Mouse (Mus musculus) hematopoietic stem cell, adult 5-6 weeks (primary cell): ENCODE data around the gene Cnpy4. TPM values are rescaled to one million over a fixed set of nuclear protein-coding genes. Genes with fewer than 3 reads are reported as not detected.

Experiments used
- ATAC-seq, 2 experiments: fragments of 125-278 bp in 1 of 2; replicated peaks in 1 of 2; 2 replicates each; pipeline ENCODE4 v1.8.0; 2016 to 2017; ENCODE audit warnings: inconsistent platforms in 2 of 2, mild to moderate bottlenecking in 2 of 2, moderate number of reproducible peaks in 2 of 2, low read depth in 1 of 2, moderate TSS enrichment in 1 of 2; ENCODE audit not compliant: low FRiP score in 2 of 2, poor library complexity in 2 of 2, severe bottlenecking in 2 of 2, insufficient read depth in 1 of 2, low TSS enrichment in 1 of 2
- total RNA-seq: library from RNA; stranded (forward); fragments of 172-1452, 232-1000 nt; gene quantifications from 2 replicates; pipeline ENCODE4 v1.2.3, GENCODE M21; 2017

Cnpy4 gene
- 46.3 and 53.8 TPM in 2 replicates for total RNA-seq

DNA sequence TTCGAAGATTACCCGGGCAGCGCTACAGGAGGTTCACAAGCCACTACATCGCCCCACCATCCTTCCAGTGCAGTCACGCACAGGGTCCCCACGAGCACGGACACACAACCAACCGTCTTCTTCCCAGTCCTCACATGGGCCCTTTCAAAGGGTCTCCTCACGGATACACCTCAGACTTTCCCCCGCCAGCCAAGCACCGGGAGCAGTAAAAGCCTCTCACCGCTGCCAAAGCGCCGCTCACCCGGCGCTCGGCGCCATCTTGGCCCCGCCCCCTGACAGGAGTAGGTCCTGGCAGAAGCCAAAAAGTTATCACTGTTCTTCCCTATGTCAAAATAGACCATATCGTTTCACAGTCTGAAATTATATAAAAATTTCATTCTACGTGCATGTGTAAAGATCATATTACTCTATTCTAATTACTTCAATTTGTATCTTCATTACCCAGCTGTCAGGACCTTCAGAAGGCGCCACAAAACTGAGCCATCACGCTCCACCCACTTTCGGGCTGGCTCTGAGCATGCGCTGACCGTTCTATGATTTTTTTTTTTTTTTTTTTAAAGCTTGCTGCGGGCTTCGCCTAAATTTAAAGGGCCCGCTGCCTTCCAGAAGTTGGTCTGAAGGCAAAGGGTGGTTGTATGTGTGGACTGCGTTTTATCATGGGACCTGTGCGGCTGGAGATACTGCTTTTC lies at the start of gene Cnpy4, which contains the start of gene Taf6:
Gene Cnpy4 (plus strand): TSS at position 536 of the 689 bp plus-strand sequence.
Gene Taf6 (minus strand): TSS at position 502 of the 689 bp plus-strand sequence.
- ATAC-seq, result peak; percentile 81 to 83

DNA sequence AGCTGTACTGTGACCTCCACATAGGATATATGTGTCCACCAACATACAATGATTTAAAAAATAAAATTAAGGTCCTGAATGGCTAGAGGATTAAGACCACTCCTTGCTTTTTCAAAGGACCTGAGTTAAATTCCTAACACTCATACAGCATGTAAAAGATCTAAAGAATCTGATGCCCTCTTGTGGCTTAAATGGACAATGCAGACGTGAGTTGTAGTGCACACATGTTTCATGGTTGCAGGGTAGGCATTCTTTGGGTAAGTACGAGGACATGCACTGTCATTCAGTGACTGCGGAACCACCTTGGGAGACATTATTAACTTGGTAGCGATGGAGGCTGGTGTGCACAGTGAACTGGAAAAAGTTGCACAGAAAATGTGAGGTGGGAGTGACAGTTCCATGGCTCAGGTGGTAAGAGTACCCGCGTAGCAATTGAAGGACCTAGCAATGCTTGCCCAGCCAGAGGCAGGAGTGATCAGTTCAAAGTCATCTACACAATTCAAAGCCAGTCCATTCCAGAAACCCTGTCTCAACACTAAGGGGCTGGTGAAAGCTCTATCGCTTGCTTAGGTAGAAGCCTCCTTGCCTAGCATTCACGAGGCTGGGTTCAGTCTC lies 49.2 kb upstream of the Cnpy4 start:
- ATAC-seq, result peak; percentile 62 to 83

DNA sequence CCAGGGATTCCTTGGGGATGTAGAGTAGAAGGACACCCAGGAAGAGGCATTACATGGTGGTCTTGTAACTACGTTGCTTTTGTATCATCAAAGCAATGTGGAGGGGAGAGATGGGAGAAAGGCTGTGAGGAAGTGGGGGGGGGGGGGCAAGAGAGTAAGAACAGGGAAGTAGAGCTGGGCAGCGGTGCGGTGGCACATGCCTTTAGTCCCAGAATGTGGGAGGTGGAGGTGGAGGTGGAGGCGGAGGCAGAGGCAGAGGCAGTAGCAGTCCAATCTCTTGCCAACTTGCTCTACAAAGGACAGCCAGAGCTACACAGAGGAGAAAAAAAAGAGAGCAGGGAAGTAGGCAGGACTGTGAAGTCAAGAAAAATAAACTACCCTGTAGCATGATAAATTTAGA lies 48.7 kb upstream of the Cnpy4 start:
- peak; percentile 63 to 65; a peak in 3 of 4 replicates for ATAC-seq

DNA sequence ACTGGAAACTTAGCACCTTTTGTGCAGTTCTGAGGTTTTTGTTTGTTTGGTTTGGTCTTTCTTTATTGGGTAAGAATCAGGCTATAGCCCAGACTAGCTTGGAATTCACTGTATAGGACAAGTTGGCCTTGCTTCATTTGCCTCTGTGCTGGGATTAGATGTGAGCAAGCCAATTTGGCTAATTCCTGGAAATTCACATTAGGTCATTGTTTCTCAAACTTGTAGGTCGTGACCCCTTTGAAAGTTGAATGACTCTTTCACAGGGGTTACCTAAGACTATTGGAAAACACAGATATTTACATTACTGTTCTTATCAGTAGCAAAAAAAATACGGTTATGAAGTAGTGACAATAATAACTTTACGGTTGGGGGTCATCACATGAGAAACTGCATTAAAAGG lies 32.9 kb upstream of the Cnpy4 start:
- ATAC-seq, result no peak

DNA sequence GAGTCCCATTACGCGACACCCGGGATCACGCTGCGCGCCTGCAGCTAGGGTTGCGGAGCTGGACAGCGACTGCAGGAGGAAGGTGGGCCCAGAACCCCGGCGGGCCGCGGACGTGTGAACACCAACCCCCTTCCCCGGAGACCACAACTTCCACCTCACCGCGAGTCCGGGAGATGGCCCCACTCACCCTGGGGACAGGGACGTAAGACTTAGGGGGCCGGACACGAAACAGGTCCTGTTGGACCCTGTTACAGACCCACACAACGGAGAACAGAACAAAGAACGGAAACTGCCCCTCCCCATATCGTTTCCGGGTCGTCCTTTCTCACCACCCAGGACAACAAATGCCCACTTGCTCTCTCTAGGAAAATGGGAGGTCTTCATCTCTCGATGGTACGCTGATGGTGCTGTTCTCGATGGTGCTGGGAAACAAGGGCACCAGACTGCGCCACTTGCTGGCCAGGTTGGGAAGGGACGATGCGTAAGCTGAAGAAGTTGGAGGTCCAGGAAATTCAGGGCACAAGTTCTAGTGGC lies 31.8 kb upstream of the Cnpy4 start, which contains the start of gene Zfp113:
Gene Zfp113 (minus strand): TSS at position 302 of the 534 bp plus-strand sequence.
- peak; percentile 94 to 97 for ATAC-seq

DNA sequence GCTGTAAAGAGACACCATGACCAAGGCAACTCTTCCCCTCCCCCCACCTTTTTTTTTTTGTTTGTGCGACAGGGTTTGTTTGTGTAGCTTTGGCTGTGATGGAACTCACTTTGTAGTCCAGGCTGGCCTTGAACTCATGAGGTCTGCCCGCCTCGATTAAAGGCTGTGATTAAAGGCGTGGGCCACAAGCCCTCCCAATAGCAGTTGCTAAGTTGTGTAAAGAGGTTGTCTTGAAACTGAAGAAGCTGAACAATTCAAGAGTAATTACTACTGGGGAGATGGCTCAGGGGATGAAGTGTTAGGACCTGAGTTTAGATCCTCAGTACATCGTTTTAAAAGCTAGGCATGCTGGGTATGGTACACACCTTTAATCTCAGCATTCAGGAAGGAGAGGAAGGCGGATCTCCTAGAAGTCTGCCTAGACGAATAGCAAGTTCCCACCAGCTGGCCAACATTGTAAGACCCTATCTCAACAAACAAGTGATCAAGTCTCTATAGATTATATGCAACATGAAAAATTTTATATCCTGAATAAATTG lies 27.0 kb upstream of the Cnpy4 start:
- ATAC-seq, result no peak

DNA sequence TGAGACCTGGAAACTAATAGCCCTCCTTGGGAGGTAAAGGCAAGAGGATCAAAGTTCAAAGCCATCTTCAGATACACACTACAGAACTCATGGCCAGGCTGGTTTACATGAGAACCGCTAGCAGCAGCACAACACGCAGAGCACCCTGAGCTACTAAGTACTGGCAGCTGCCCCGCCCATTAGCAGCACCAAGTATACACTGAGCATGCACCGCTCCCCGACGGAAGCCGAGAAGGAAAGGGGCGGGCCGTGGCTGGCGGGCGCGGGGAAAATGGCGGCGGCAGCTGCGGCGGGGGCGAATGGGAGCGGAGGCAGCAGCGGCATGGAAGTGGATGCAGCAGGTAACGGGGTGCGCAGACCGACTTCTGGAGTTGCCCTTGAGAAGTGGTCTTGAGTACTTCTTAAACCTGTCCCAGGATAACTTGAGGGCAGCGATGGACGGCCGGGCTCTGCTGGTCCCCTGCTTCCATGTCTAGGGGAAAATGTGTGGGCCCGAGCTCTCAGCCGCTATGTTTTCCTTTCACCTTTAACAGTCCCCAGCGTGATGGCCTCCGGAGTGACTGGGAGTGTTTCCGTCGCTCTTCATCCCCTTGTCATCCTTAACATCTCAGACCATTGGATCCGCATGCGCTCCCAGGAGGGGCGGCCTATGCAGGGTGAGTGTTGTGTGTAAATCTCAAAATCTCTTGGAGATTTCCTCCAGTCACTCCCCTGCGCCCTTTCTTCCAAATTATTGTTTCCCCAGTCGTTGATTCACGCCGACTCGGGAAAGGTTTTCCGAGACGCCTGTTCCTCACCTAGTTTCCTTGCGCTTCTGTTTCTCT lies 26.2 kb upstream of the Cnpy4 start, which contains the start of gene Cops6:
Gene Cops6 (plus strand): TSS at position 230 of the 824 bp plus-strand sequence.
- peak; percentile 95 for ATAC-seq

DNA sequence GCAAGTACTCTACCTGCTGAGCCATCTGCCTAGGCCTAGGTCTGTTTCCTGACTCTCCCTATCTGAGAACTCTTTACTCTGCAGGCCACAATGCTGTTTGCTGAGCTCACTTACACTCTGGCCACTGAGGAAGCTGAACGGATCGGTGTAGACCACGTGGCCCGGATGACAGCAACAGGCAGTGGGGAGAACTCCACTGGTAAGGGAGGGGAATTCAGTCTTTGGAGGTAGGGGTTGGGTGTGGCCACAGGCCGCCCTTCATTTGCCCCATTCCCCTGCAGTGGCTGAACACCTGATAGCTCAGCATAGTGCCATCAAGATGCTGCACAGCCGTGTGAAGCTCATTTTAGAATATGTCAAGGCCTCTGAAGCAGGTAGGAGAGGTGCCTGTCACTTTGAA lies 24.2 kb upstream of the Cnpy4 start:
- ATAC-seq, result no peak

DNA sequence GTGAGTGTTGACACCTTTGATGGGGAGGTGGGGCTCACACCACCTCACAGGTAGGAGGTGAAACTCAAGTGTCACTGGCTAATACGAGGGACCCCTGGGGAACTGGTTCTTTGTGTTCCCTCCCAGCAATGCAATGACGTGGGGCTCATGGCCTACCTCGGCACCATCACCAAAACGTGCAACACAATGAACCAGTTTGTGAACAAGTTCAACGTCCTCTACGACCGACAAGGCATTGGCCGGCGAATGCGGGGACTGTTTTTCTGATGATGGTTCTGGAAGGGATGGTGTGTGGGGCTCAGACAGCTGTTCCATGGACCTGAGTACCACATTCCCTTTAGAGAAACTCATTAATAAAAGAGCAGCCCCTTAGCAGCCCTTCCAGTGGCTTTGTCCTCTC lies 23.7 kb upstream of the Cnpy4 start:
- ATAC-seq, result no peak

DNA sequence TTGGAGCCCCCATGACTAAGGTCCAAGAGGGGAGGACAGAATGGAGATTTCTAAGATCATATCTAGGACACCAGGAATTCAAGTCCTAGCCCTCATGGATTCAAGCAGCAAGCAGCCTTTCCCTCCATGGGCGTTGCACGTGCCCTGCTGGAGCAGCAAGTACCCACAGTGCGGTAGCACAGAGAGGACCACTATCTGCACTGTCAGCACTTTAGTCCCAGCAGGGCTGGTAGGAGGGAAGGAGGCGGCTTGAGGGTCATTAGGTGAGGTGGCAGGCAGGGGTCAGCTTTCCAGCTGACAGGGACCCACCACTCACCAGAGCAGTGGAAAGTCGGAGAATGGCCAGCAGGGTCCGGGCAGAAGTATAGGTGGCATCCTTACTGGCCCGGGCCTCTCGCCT lies 21.7 kb upstream of the Cnpy4 start:
- no peak for ATAC-seq

DNA sequence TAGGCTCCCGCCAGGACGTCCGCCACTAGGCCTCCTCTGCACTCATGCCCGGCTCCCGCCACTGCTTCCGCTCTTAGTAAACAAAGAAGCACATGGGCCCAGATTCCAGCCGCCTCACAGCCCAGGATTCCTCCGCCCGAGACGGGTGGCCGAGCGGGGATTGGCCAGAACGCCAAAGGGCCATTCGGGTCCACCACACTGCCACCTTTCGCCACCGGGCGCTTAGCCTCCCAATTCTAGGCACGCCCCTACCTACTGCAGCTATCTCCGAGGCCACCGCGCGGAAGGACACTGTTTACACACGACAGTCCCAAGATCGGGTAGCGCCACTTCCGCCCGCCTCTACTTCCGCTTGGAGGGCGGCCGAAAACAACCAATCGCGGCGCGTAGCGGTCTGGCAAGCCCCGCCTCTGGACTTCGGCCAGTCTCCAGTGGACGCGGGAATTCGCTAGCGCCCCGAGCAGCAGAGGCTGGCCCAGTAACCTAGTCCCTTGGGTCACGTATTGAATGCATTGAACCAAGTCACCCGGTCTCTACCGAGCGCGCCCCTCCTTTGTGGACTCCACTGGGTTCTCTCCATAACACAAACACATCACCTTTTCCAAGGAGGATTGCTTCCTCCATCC lies 16.2 kb upstream of the Cnpy4 start:
- ATAC-seq, result peak; percentile 75

DNA sequence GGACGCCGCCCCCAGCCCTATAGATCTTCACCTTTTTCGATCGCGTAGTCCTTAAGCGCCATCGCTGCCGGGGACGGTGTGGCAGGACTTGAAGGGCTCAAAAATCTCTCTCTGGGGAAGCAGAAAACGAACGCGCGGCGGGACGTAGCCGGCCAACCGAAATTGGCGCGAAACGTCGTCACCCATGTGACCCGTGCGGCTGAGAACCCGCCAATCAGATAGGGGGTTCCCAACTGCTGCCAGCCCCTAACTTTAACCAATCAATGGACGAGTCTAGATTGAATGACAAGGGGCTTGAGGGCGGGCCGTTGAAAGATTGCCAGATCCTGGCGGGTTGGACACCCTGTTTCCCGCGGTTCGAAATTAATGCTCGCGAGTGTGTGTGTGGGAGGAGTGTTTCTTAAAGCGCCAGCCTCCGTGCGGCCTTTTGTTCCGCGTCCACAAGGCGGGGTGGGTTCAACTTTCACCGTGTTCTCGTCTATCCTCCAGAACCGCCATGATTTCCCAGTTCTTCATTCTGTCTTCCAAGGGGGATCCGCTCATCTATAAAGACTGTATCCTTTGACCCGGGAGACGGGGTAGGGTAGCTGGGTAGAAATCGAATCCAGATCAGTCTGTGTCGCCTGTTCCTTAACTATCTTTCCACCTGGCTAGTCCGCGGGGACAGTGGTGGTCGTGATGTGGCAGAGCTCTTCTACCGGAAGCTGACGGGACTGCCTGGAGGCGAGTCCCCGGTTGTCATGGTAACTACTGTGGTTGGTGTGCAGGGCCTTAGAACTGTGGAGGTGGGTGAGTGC lies 15.4 kb upstream of the Cnpy4 start, which contains the start of the genes Ap4m1 and Mcm7:
Gene Ap4m1 (plus strand): TSS at position 308 of the 797 bp plus-strand sequence.
Gene Mcm7 (minus strand): TSS at position 728 of the 797 bp plus-strand sequence.
- ATAC-seq, result peak; percentile 73 to 77

DNA sequence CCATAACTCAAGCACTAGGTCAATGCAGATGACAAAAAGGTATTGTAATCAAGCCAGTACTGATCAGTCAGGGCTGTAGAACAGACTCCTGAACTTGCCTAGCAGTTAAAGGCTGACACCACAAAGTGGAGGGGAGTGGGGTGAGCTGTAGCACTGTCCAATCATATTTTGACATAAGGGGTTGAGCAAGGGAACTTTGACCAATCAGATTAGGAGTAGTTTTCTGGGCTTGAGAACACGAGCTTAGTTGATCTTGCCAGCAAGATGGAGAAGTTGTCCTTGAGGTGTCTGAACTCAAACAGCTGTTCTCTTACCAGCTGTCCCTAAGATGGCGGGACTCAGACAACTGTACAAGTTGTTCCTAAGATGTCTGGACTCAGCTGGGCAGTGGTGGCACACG lies 14.1 kb upstream of the Cnpy4 start:
- no peak for ATAC-seq

DNA sequence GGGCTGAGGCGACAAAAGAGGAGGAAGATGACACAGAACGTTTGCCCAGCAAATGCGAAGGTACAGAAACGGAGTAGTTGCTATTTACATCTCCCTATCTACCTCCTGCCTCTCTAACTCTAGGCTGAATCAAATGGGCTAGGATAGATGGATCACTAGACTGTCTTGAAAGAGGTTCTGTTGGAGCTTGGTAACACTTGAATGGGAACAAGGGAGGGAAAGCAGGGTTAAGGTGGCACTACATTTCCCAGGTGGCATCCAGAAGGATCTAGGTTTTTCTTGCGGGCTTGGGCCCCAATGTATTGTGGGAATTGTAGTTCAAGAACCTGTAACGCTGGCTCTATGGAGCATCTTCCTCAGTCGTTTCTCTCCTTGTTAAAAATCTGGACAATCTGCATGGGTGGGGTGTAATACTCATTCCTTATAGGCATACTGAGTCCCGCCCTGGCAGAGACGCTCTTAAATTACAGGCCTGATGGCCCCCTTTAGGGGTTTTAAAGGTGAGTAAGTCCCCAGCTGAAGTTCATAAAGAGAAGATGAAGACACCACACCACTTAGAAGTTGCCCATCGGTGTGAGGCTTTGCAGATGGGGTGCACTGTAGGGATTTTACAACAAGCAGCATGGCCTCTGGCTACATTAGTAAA lies 499 bp downstream of the Cnpy4 start:
- peak; percentile 71 to 80 for ATAC-seq

DNA sequence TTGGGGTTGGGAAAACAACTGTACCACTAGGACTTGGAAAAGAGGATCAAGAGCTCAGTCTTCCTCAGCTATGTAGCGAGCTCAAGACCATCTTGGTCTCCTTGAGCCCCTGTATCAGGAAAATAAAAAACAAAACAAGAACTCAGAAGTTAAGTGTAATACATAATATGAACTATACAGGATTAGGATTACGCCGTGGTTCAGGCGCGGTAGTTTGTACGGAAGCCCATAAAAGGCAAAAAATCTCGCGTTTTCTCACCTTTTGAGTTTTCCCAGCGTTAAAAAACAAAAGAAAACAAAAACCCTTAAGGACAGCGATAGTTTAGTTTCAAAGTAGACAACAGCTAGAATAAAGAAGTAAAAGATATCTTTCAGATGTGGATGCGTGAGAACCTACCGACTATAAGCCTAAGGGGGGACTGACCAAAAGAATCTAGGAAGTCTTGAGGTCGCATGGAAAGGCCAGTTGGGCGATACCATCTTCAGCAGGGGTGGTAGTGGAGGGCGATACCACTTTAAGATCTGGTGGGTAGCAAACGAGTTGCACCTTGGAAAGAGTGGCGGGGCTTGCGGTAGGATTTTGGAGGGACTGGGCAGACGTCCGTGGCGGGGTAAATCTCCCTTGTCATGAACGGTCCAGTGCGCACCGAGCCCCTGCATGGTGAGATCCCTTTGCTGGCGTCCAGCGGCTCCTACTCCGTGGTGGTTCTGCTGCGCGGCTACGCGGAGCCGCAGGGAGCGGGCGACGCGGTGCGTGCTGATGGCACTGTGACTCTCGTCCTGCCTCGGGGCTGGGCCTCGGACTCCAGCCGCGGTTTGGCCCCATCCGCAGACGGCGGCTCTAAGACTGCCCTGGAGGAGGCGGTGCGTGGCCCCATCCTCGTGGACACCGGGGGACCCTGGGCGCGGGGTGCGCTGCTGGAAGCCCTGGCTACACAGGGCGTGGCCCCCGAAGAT lies 6.8 kb downstream of the Cnpy4 start, which contains the start of gene Mblac1:
Gene Mblac1 (plus strand): TSS at position 544 of the 957 bp plus-strand sequence.
- peak; percentile 74 to 78 for ATAC-seq
